In genomic region chr6:116895114-116895513, GRCm38 (mm10) we compare ENCODE assay signal across 8 mouse cellular contexts.
DNase-seq lines count a peak whose midpoint lies in the region; ATAC-seq and TF ChIP-seq lines count a peak whose summit lies in the region.

No protein-coding gene starts in this region.

- H3K4me3 ChIP-seq in intestine, embryonic 14.5 days (ENCODE audit: low read depth, low read length), result no peak overlapping the region
- H3K4me3 ChIP-seq in intestine, postnatal 0 days (ENCODE audit: low read depth, low read length), result no peak overlapping the region
- H3K4me3 ChIP-seq in hindbrain, postnatal 0 days (ENCODE audit: low read length), result no peak overlapping the region
- H3K4me3 ChIP-seq in lung, embryonic 16.5 days (ENCODE audit: low read length), result no peak overlapping the region

- DNase-seq in intestine, embryonic 14.5 days (ENCODE audit: low spot score), result peak; percentile 75
- DNase-seq in Patski (ENCODE audit: low read depth, low spot score), result peak; percentile 97
- peak; percentile 77 to 85 for DNase-seq in cerebellum, postnatal 25 days
- DNase-seq in hindbrain, postnatal 0 days (ENCODE audit: low spot score), result peak; percentile 93
- peak; percentile 51 for DNase-seq in testis, postnatal 10 days (ENCODE audit: low spot score)
- DNase-seq in thymus, postnatal 14 days, result no peak

- WGBS in intestine, embryonic 14.5 days, result 31% methylated on average over 5 of the region's 5 CpGs
- 49% methylated on average over 5 of the region's 5 CpGs for WGBS in intestine, postnatal 0 days
- 22% methylated on average over 5 of the region's 5 CpGs for WGBS in hindbrain, postnatal 0 days
- WGBS in lung, embryonic 16.5 days, result 24% methylated on average over 5 of the region's 5 CpGs

- no peaks in the 10 kb centered on the region for H3K27me3 ChIP-seq in intestine, embryonic 14.5 days (replicated peaks; ENCODE audit: control insufficient read depth, insufficient read depth, low read length)
- H3K27me3 ChIP-seq in intestine, postnatal 0 days (replicated peaks; ENCODE audit: control insufficient read depth, insufficient read depth, low read length), result no peaks in the 10 kb centered on the region
- no peaks in the 10 kb centered on the region for H3K27me3 ChIP-seq in Patski
- no peaks in the 10 kb centered on the region for H3K27me3 ChIP-seq in hindbrain, postnatal 0 days (ENCODE audit: insufficient read depth, low read length)
- no peaks in the 10 kb centered on the region for H3K27me3 ChIP-seq in lung, embryonic 16.5 days (ENCODE audit: control insufficient read depth, insufficient read depth, low read depth, low read length)

- TF ChIP-seq CTCF in intestine, postnatal 0 days (IDR thresholded peaks at IDR 0.05; ENCODE audit: low read depth), result no peak
- no peak for TF ChIP-seq CTCF in Patski (IDR thresholded peaks at IDR 0.05)
- no peak for TF ChIP-seq CTCF in hindbrain, postnatal 0 days (IDR thresholded peaks at IDR 0.05; ENCODE audit: low read depth)

- H3K9me3 ChIP-seq in intestine, embryonic 14.5 days (ENCODE audit: control insufficient read depth, low read length), result no peaks in the 10 kb centered on the region
- no peaks in the 10 kb centered on the region for H3K9me3 ChIP-seq in intestine, postnatal 0 days (ENCODE audit: control insufficient read depth)
- no peaks in the 10 kb centered on the region for H3K9me3 ChIP-seq in hindbrain, postnatal 0 days (ENCODE audit: low read length)
- no peaks in the 10 kb centered on the region for H3K9me3 ChIP-seq in lung, embryonic 16.5 days (ENCODE audit: control insufficient read depth, low read length)

- CTCF ChIA-PET in Patski (lab: Charles Lee), result interaction anchor here (1.0 to 1.6 kb wide), 4 partner anchors 9 to 127 kb away, joined by 3 to 4 read pairs (median 3); no protein-coding TSS in a partner anchor

- H3K36me3 ChIP-seq in intestine, embryonic 14.5 days (ENCODE audit: control insufficient read depth, insufficient read depth, low read length), result no peaks in the 10 kb centered on the region
- no peaks in the 10 kb centered on the region for H3K36me3 ChIP-seq in intestine, postnatal 0 days (ENCODE audit: control insufficient read depth, insufficient read depth)
- H3K36me3 ChIP-seq in hindbrain, postnatal 0 days (ENCODE audit: insufficient read depth, low read length), result no peaks in the 10 kb centered on the region
- H3K36me3 ChIP-seq in lung, embryonic 16.5 days (ENCODE audit: control insufficient read depth, insufficient read depth, low read length), result no peaks in the 10 kb centered on the region

- H3K27ac ChIP-seq in intestine, embryonic 14.5 days (ENCODE audit: low read depth), result peak overlapping the region; percentile 60
- no peak overlapping the region for H3K27ac ChIP-seq in intestine, postnatal 0 days (ENCODE audit: low read depth, low read length)
- no peak overlapping the region for H3K27ac ChIP-seq in hindbrain, postnatal 0 days
- peak overlapping the region; percentile 60 for H3K27ac ChIP-seq in lung, embryonic 16.5 days (ENCODE audit: low read length)

- H3K4me1 ChIP-seq in intestine, embryonic 14.5 days (replicated peaks; ENCODE audit: control insufficient read depth, insufficient read depth, low read length), result peaks cover 22% of the 10 kb centered on the region
- H3K4me1 ChIP-seq in intestine, postnatal 0 days (replicated peaks; ENCODE audit: control insufficient read depth, insufficient read depth, low read length), result no peaks in the 10 kb centered on the region
- no peaks in the 10 kb centered on the region for H3K4me1 ChIP-seq in hindbrain, postnatal 0 days (ENCODE audit: insufficient read depth, low read length)
- peaks cover 13% of the 10 kb centered on the region for H3K4me1 ChIP-seq in lung, embryonic 16.5 days (replicated peaks; ENCODE audit: control insufficient read depth, insufficient read depth, low read length)

- no peak overlapping the region for H3K9ac ChIP-seq in intestine, embryonic 14.5 days (ENCODE audit: low read length)
- no peak overlapping the region for H3K9ac ChIP-seq in intestine, postnatal 0 days (ENCODE audit: low read depth, low read length)
- H3K9ac ChIP-seq in hindbrain, postnatal 0 days (replicated peaks; ENCODE audit: low read length), result no peak overlapping the region
- H3K9ac ChIP-seq in lung, embryonic 16.5 days (ENCODE audit: low read length), result no peak overlapping the region

- H3K4me2 ChIP-seq in intestine, embryonic 14.5 days (ENCODE audit: low read length), result no peak overlapping the region
- H3K4me2 ChIP-seq in intestine, postnatal 0 days (replicated peaks; ENCODE audit: low read depth), result no peak overlapping the region
- no peak overlapping the region for H3K4me2 ChIP-seq in hindbrain, postnatal 0 days (ENCODE audit: low read depth, low read length)
- H3K4me2 ChIP-seq in lung, embryonic 16.5 days (ENCODE audit: low read depth, low read length), result no peak overlapping the region

- ATAC-seq in intestine, embryonic 14.5 days (replicated peaks; ENCODE audit: low FRiP score, low TSS enrichment, low read depth), result peak; percentile 71; the same call in 1 of the 2 replicates
- ATAC-seq in intestine, postnatal 0 days, result no peak
- ATAC-seq in Patski, result no peak
- peak; percentile 74 for ATAC-seq in hindbrain, postnatal 0 days
- ATAC-seq in lung, embryonic 16.5 days (ENCODE audit: low read depth), result peak; percentile 91

- in situ Hi-C loops in Patski (cut with MboI; ENCODE audit: low pct_unique_long_range_greater_than_20kb), result no loop called here

- POLR2A ChIA-PET in Patski (lab: Charles Lee), result interaction anchor here (0.6 kb wide), 1 partner anchor 248 kb away, joined by 3 read pairs; no protein-coding TSS in a partner anchor

Comparison
In these comparisons a context has a peak if more than half of its experiments do, and no peak if none do; other contexts are left out.
1. ATAC-seq: peak in intestine, embryonic 14.5 days (single experiment), hindbrain, postnatal 0 days (single experiment) and lung, embryonic 16.5 days (single experiment); none in intestine, postnatal 0 days (single experiment) and Patski (single experiment).
2. H3K27ac ChIP-seq: peak in intestine, embryonic 14.5 days (single experiment) and lung, embryonic 16.5 days (single experiment); none in intestine, postnatal 0 days (single experiment) and hindbrain, postnatal 0 days (single experiment).